Mouse (Mus musculus) brain, embryonic 14.5 days (tissue): Measurements from ENCODE around the gene Mpzl3. TPM values are rescaled to one million over a fixed set of nuclear protein-coding genes. Genes with fewer than 3 reads are reported as not detected.

Experiments
- DNase-seq: peaks from one replicate; pipeline ENCODE4 v3.0.0-alpha.2; 2011; ENCODE audit warnings: low read depth
- CTCF ChIP-seq: fragments of 200-500 bp; IDR thresholded peaks from 2 replicates; pipeline ENCODE4 v1.5.1; 2012; ENCODE audit warnings: inconsistent platforms, mild to moderate bottlenecking, moderate library complexity, borderline replicate concordance; ENCODE audit not compliant: insufficient read depth, insufficient read length; ENCODE audit errors: extremely low read depth
- POLR2A ChIP-seq: fragments of 200-500 bp; IDR thresholded peaks from 2 replicates; pipeline ENCODE4 v1.6.1; 2012; ENCODE audit warnings: mild to moderate bottlenecking, inconsistent platforms, borderline replicate concordance; ENCODE audit not compliant: poor library complexity, insufficient read depth, insufficient read length, severe bottlenecking; ENCODE audit errors: extremely low read depth
- polyA plus RNA-seq: library from polyadenylated mRNA; depleted of rRNA; stranded (reverse); fragments of >200 nt; gene quantifications from 2 replicates; pipeline ENCODE4 v1.2.3, GENCODE M21; 2012

Gene Mpzl3
- polyA plus RNA-seq, 1 experiment: 1.7 TPM

- no peak for TF ChIP-seq POLR2A
- TF ChIP-seq CTCF: no peak
- DNase-seq: no peak
These were observed 8.0 kb upstream of the Mpzl3 start for GRCm38 (mm10) chr9:45046973-45047372.

GRCm38 (mm10) chr9:45048511-45048910, 6.5 kb upstream of the Mpzl3 start:
- TF ChIP-seq CTCF (peak; percentile 59; the same call in 1 of the 2 replicates), POLR2A (no peak)
- peak; percentile 22 for DNase-seq

- TF ChIP-seq POLR2A (no peak), CTCF (no peak)
- no peak for DNase-seq
These were observed 5.3 kb upstream of the Mpzl3 start for GRCm38 (mm10) chr9:45049731-45050130.

GRCm38 (mm10) chr9:45050301-45050700, 4.7 kb upstream of the Mpzl3 start:
- DNase-seq: no peak
- TF ChIP-seq CTCF: no peak
- no peak for TF ChIP-seq POLR2A

GRCm38 (mm10) chr9:45058304-45058940, 3.4 kb downstream of the Mpzl3 start:
- TF ChIP-seq CTCF (no peak), POLR2A (no peak)
- DNase-seq: no peak

- TF ChIP-seq CTCF (no peak), POLR2A (no peak)
- DNase-seq: no peak
These were observed 5.2 kb downstream of the Mpzl3 start for GRCm38 (mm10) chr9:45060151-45060550.

GRCm38 (mm10) chr9:45062677-45063076, 7.7 kb downstream of the Mpzl3 start:
- no peak for TF ChIP-seq CTCF
- TF ChIP-seq POLR2A: no peak

GRCm38 (mm10) chr9:45064421-45064820, 9.4 kb downstream of the Mpzl3 start:
- no peak for DNase-seq
- TF ChIP-seq CTCF: no peak
- TF ChIP-seq POLR2A: no peak

More at GRCm38 (mm10) chr9:45062677-45063076, 7.7 kb downstream of the Mpzl3 start:
- no peak for DNase-seq

GRCm38 (mm10) chr9:45066735-45067134, 11.7 kb downstream of the Mpzl3 start:
- no peak for DNase-seq
- TF ChIP-seq POLR2A: no peak
- no peak for TF ChIP-seq CTCF

- DNase-seq: no peak
- TF ChIP-seq CTCF (no peak), POLR2A (no peak)
These were observed 16.8 kb downstream of the Mpzl3 start for GRCm38 (mm10) chr9:45071800-45072199.

- no peak for TF ChIP-seq POLR2A
- TF ChIP-seq CTCF: no peak
- DNase-seq: no peak
These were observed 22.9 kb downstream of the Mpzl3 start for GRCm38 (mm10) chr9:45077859-45078258.

- TF ChIP-seq CTCF: no peak
- no peak for TF ChIP-seq POLR2A
- DNase-seq: no peak
These were observed 24.0 kb downstream of the Mpzl3 start, which contains the start of gene Jaml for GRCm38 (mm10) chr9:45079011-45079410. Gene Jaml, plus strand, starts transcription at chr9:45079183.
